In the genomic region with DNA sequence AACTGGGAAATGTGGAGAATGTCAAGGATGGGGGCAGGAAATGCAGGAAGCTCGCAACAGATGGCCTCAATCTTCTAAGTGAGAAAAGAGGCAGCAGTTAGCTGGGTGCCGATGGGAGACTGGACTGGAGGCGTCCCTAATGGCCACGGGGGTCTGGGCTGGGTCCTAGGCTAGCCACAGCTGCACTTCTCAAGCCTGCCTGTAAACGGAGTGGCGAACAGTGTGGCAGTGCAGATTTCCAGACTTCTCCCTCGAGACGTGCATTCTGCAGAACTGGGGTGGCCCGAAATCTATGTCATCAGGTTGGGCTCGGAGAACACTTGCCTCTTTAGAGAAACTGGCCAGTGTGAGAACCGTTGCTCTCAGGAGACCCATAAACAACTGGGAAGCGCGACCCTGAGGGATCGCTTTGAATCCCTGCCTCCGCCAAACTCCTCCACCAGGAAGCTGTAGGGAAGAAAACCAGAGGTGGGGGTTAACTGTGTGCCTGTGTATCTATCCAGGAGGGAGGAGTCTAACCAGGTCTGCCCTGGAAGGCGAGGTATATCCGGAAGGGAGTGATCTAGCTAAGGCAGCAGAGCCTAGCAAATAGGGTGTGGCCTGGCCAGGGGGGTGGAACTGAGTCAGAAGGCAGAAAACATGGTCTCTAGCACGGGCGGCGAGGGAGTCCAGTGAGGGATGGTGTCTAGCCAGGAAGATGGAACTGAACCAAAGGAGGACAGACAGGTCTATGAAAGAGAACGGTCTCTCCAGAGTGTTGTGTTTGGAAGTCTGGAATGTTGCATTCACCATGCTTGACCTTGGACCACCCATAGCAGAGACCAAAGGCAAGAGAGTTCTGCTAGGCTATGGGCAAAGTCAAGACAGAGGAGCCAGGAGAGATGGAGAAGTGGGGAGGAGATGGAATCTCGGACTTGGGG, we compare ENCODE assay signal across 8 mouse cellular contexts.
DNase-seq lines count a peak whose midpoint lies in the region; ATAC-seq and TF ChIP-seq lines count a peak whose summit lies in the region.

No protein-coding gene starts in this region.

- DNase-seq in adrenal gland, postnatal 14 days = peak; percentile 71
- DNase-seq in heart, postnatal 4 days = peak; percentile 60
- DNase-seq in layer of hippocampus, adult 2 months (ENCODE audit: low spot score in 2 of 2) = peak in 1 of 2 experiments; percentile 32
- DNase-seq in lung, postnatal 10 days = peak; percentile 83
- peak; percentile 48 for DNase-seq in ovary, postnatal 14 days (ENCODE audit: low spot score)
- peak; percentile 52 for DNase-seq in urinary bladder, adult 2 months (ENCODE audit: low spot score)

- H3K9me3 ChIP-seq in forebrain, embryonic 15.5 days = no peaks in the 10 kb centered on the region

- peak; percentile 67 for ATAC-seq in CD4-positive, CD25-positive, alpha-beta regulatory T cell, adult 4 months
- peak; percentile 44 for ATAC-seq in forebrain, embryonic 15.5 days (replicated peaks)

- H3K4me3 ChIP-seq in forebrain, embryonic 15.5 days = peak overlapping the region; percentile 26
- peak overlapping the region; percentile 53 for H3K4me3 ChIP-seq in layer of hippocampus, adult 2 months

- no peaks in the 10 kb centered on the region; the same call in 1 of the 2 replicates for H3K27me3 ChIP-seq in forebrain, embryonic 15.5 days

- H3K4me1 ChIP-seq in forebrain, embryonic 15.5 days = peaks cover 22% of the 10 kb centered on the region

- WGBS in forebrain, embryonic 15.5 days = 5% methylated on average over 22 of the region's 22 CpGs

- H3K27ac ChIP-seq in forebrain, embryonic 15.5 days (replicated peaks) = no peak overlapping the region
- peak overlapping the region; percentile 92 for H3K27ac ChIP-seq in layer of hippocampus, adult 2 months

- H3K36me3 ChIP-seq in forebrain, embryonic 15.5 days = no peaks in the 10 kb centered on the region

- no peak overlapping the region for H3K9ac ChIP-seq in forebrain, embryonic 15.5 days (replicated peaks)

- peak overlapping the region; percentile 34 for H3K4me2 ChIP-seq in forebrain, embryonic 15.5 days (replicated peaks)

- peak; percentile 55 for TF ChIP-seq CTCF in layer of hippocampus, adult 2 months (conservative IDR thresholded peaks at IDR 0.05)
